In the genomic region with DNA sequence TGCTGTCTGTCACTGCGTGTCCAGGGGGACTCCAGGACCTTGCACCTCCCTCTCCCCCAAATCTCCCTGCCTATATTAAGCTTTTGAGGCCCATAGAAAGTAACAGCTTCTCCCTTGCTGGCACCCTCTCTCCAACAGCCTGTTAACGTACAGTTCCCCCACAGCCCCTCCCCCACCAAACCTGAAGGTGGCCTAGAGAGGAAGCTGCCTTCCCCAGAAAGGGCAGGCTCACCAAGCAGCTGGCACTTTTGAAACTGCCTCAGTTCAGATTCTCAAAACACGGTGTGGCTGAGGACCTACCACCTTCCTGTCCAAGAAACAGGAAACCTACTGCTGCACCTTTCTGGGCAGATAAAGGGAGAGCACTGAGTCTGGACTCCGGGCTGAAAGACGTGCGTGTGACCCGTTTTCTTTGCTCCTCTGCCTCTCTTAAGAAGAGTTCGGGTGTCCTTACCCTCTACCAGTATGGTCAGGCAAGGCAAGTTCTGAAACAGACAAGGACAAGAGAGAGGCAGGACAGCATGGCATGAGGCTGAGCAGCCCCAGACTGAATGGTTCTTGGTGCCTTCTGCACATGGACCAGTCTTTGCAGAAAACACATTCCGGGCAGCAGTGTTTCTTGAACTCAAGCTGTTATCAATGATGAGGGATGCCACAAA, we compare ENCODE assay signal across 8 mouse cellular contexts. TPM values are rescaled to one million over a fixed set of nuclear protein-coding genes. Genes with fewer than 3 reads are reported as not detected.
DNase-seq lines count a peak whose midpoint lies in the region; ATAC-seq and TF ChIP-seq lines count a peak whose summit lies in the region.

No protein-coding gene starts in this region.

- no peak for ATAC-seq in kidney, postnatal 0 days (replicated peaks; ENCODE audit: low FRiP score, low read depth)
- ATAC-seq in inflammation-experienced regulatory T-cells, adult 6 months: peak; percentile 18

- H3K27ac ChIP-seq in kidney, postnatal 0 days: 0 out of 2 replicates have a peak overlapping the region, but pooled peaks have one; percentile 92
- no peak overlapping the region for H3K27ac ChIP-seq in cortical plate, adult 2 months (ENCODE audit: insufficient read depth, low read length)

- H3K4me3 ChIP-seq in kidney, postnatal 0 days (replicated peaks; ENCODE audit: low read depth, low read length): peak overlapping the region; percentile 72
- peak overlapping the region; percentile 72 for H3K4me3 ChIP-seq in cortical plate, adult 2 months (ENCODE audit: insufficient read depth, low read length)
- peak overlapping the region; percentile 99 for H3K4me3 ChIP-seq in megakaryocyte, embryonic 14.5 days (replicated peaks)

- H3K4me1 ChIP-seq in kidney, postnatal 0 days (replicated peaks; ENCODE audit: insufficient read depth, low read length): peaks cover 25% of the 10 kb centered on the region
- H3K4me1 ChIP-seq in cortical plate, adult 2 months (ENCODE audit: control insufficient read depth, insufficient read depth, low read length): peaks cover 11% of the 10 kb centered on the region
- H3K4me1 ChIP-seq in megakaryocyte, embryonic 14.5 days: peaks cover 63% of the 10 kb centered on the region

- H3K4me2 ChIP-seq in kidney, postnatal 0 days (ENCODE audit: low read length): peak overlapping the region; percentile 86

- 34% methylated on average over 9 of the region's 9 CpGs for WGBS in kidney, postnatal 0 days

- H3K9ac ChIP-seq in kidney, postnatal 0 days (ENCODE audit: low read depth, low read length): peak overlapping the region; percentile 94

- no peak for TF ChIP-seq CTCF in kidney, postnatal 0 days (IDR thresholded peaks at IDR 0.05; ENCODE audit: low read depth)
- TF ChIP-seq CTCF in cortical plate, adult 2 months (IDR thresholded peaks at IDR 0.05; ENCODE audit: extremely low read depth, insufficient read depth, low read length): no peak

- no peaks in the 10 kb centered on the region for H3K27me3 ChIP-seq in kidney, postnatal 0 days (ENCODE audit: insufficient read depth, low read length)
- no peaks in the 10 kb centered on the region for H3K27me3 ChIP-seq in megakaryocyte, embryonic 14.5 days (replicated peaks)
- no peaks in the 10 kb centered on the region for H3K27me3 ChIP-seq in splenic B cell, adult 2 months (ENCODE audit: control insufficient read depth, insufficient read depth, low read length, poor library complexity, severe bottlenecking)

- TF ChIP-seq POLR2A in cortical plate, adult 2 months (IDR thresholded peaks at IDR 0.05; ENCODE audit: extremely low read depth, insufficient read depth, low read length): no peak

- H3K9me3 ChIP-seq in kidney, postnatal 0 days (replicated peaks; ENCODE audit: low read length): no peaks in the 10 kb centered on the region
- H3K9me3 ChIP-seq in megakaryocyte, embryonic 14.5 days: no peaks in the 10 kb centered on the region

- peaks cover 11% of the 10 kb centered on the region for H3K36me3 ChIP-seq in kidney, postnatal 0 days (ENCODE audit: insufficient read depth, low read length)
- H3K36me3 ChIP-seq in megakaryocyte, embryonic 14.5 days (replicated peaks; ENCODE audit: low read length): peaks cover 34% of the 10 kb centered on the region
- no peaks in the 10 kb centered on the region for H3K36me3 ChIP-seq in splenic B cell, adult 2 months (ENCODE audit: control insufficient read depth, insufficient read depth, low read length, poor library complexity, severe bottlenecking)

- DNase-seq in kidney, postnatal 0 days (ENCODE audit: low spot score): no peak
- DNase-seq in kidney, adult 8-10 months: no peak
- peak; percentile 64 for DNase-seq in splenic B cell, adult 2 months (ENCODE audit: low read depth, low spot score)
- no peak for DNase-seq in ovary, adult 18-20 months (ENCODE audit: low spot score)
- DNase-seq in cerebellum, adult 18-20 months: no peak

RNA-seq across cellular contexts. Expression of gene H13, which starts 1.9 kb away (rescaled TPM):
- polyA plus RNA-seq in kidney, postnatal 0 days (2015; fragmentation: Nextera tagmentation; extraction: Ambion mirVana): 160 and 162 TPM in 2 replicates
- polyA plus RNA-seq in cortical plate, adult 2 months (2012; rRNA removed): 65.9 and 68.4 TPM in 2 replicates
- 10 to 100 TPM; 61.6 to 72.9 (median 72.1) TPM for polyA plus RNA-seq in inflammation-experienced regulatory T-cells, adult 6 months (2017; shearing (Covaris generic))
- polyA plus RNA-seq in megakaryocyte, embryonic 14.5 days (2012; ENCODE audit: insufficient read depth, low replicate concordance): 88.7 and 308 TPM in 2 replicates

RNA-seq across cellular contexts. Expression of gene Mcts2, which starts 15.7 kb away (rescaled TPM):
- 33.9 and 36.6 TPM in 2 replicates for polyA plus RNA-seq in kidney, postnatal 0 days (2015; fragmentation: Nextera tagmentation; extraction: Ambion mirVana)
- 20.0 and 21.5 TPM in 2 replicates for polyA plus RNA-seq in cortical plate, adult 2 months (2012; rRNA removed)
- 1 to 10 TPM; 2.4 to 3.7 (median 2.5) TPM for polyA plus RNA-seq in inflammation-experienced regulatory T-cells, adult 6 months (2017; shearing (Covaris generic))
- polyA plus RNA-seq in megakaryocyte, embryonic 14.5 days (2012; ENCODE audit: insufficient read depth, low replicate concordance): not detected in 2 replicates

RNA-seq across cellular contexts. Expression of gene Rem1, which starts 44.4 kb away (rescaled TPM):
- polyA plus RNA-seq in kidney, postnatal 0 days (2015; fragmentation: Nextera tagmentation; extraction: Ambion mirVana): 48.3 and 55.1 TPM in 2 replicates
- 0.78 and 0.90 TPM in 2 replicates for polyA plus RNA-seq in cortical plate, adult 2 months (2012; rRNA removed)
- polyA plus RNA-seq in inflammation-experienced regulatory T-cells, adult 6 months (2017; shearing (Covaris generic)): not detected
- polyA plus RNA-seq in megakaryocyte, embryonic 14.5 days (2012; ENCODE audit: insufficient read depth, low replicate concordance): not detected in 2 replicates

RNA-seq across cellular contexts. Expression of gene Defb25, which starts 48.3 kb away (rescaled TPM):
- 26.4 and 39.6 TPM in 2 replicates for polyA plus RNA-seq in kidney, postnatal 0 days (2015; fragmentation: Nextera tagmentation; extraction: Ambion mirVana)
- polyA plus RNA-seq in cortical plate, adult 2 months (2012; rRNA removed): not detected in 2 replicates
- 1 to 10 TPM in 1 of 3 experiments, not detected in 2; 1.4 TPM for polyA plus RNA-seq in inflammation-experienced regulatory T-cells, adult 6 months (2017; shearing (Covaris generic))
- polyA plus RNA-seq in megakaryocyte, embryonic 14.5 days (2012; ENCODE audit: insufficient read depth, low replicate concordance): not detected in 2 replicates

Comparison
In these comparisons a context has a peak if more than half of its experiments do, and no peak if none do; other contexts are left out.
1. RNA of gene Rem1, which starts 44.4 kb away (polyA plus RNA-seq): 48.3 to 55.1 TPM in kidney, postnatal 0 days; 0.78 to 0.90 TPM in cortical plate, adult 2 months, not detected in inflammation-experienced regulatory T-cells, adult 6 months and not detected in megakaryocyte, embryonic 14.5 days; every median in the first group is over 10 times any median in the second.
2. Peak in every context shown above with its lines, with median percentiles within 50 percentile points of each other: H3K4me3 ChIP-seq.